Mouse (Mus musculus) testis, adult 2 months (tissue): ENCODE results near the gene Fbxo8. TPM values are rescaled to one million over a fixed set of nuclear protein-coding genes. Genes with fewer than 3 reads are reported as not detected.

ENCODE experiments used
- H3K27ac ChIP-seq: fragments of 200-500 bp; 2 replicates; pipeline ENCODE4 v1.5.1; 2012; ENCODE audit warnings: low read depth, low read length; ENCODE audit not compliant: control insufficient read depth, insufficient read depth
- H3K27me3 ChIP-seq: fragments of 200-500 bp; 2 replicates; pipeline ENCODE4 v1.6.1; 2012; ENCODE audit warnings: mild to moderate bottlenecking, low read length, moderate library complexity; ENCODE audit not compliant: control insufficient read depth, insufficient read depth
- H3K36me3 ChIP-seq: fragments of 200-500 bp; 2 replicates; pipeline ENCODE4 v1.6.1; 2012; ENCODE audit warnings: mild to moderate bottlenecking, low read length; ENCODE audit not compliant: control insufficient read depth, insufficient read depth
- H3K4me1 ChIP-seq: fragments of 200-500 bp; 2 replicates; pipeline ENCODE4 v1.6.1; 2012; ENCODE audit warnings: low read length; ENCODE audit not compliant: control insufficient read depth, insufficient read depth
- H3K4me3 ChIP-seq: fragments of 200-500 bp; 2 replicates; pipeline ENCODE4 v1.5.1; 2012; ENCODE audit warnings: low read depth, mild to moderate bottlenecking, low read length, moderate library complexity, mixed read lengths; ENCODE audit not compliant: control insufficient read depth
- CTCF ChIP-seq: fragments of 200-500 bp; IDR thresholded peaks from 2 replicates; pipeline ENCODE4 v1.5.1; 2012; ENCODE audit warnings: low read depth, mild to moderate bottlenecking, inconsistent platforms, low read length, moderate library complexity; ENCODE audit not compliant: control insufficient read depth, insufficient read depth, insufficient replicate concordance
- POLR2A ChIP-seq: fragments of 200-500 bp; IDR thresholded peaks from 2 replicates; pipeline ENCODE4 v1.6.1; 2012; ENCODE audit warnings: low read depth, mild to moderate bottlenecking, inconsistent platforms, low read length, moderate library complexity; ENCODE audit not compliant: control insufficient read depth
- polyA plus RNA-seq: library from polyadenylated mRNA; depleted of rRNA; stranded (reverse); fragments of >200 nt; gene quantifications from 2 replicates; pipeline ENCODE4 v1.2.3, GENCODE M21; 2012; rRNA removed

The Fbxo8 gene
- polyA plus RNA-seq, 1 experiment: 8.1 TPM

GRCm38 (mm10) chr8:56621093-56621492 lies 70.2 kb downstream of the Fbxo8 start:
- Histone ChIP-seq H3K4me3 (no peak overlapping the region), H3K27me3 (no peaks in the 10 kb centered on the region), H3K36me3 (no peaks in the 10 kb centered on the region), H3K27ac (no peak overlapping the region), H3K4me1 (peaks cover 15% of the 10 kb centered on the region)
- TF ChIP-seq CTCF: no peak
- TF ChIP-seq POLR2A: no peak

GRCm38 (mm10) chr8:56622470-56623024 lies 71.7 kb downstream of the Fbxo8 start:
- H3K27ac ChIP-seq: no peak overlapping the region
- no peaks in the 10 kb centered on the region for H3K27me3 ChIP-seq
- H3K36me3 ChIP-seq: no peaks in the 10 kb centered on the region
- TF ChIP-seq CTCF (no peak), POLR2A (no peak)
- peaks cover 15% of the 10 kb centered on the region for H3K4me1 ChIP-seq
- H3K4me3 ChIP-seq: peak overlapping the region; percentile 78

- Histone ChIP-seq H3K27me3 (no peaks in the 10 kb centered on the region), H3K27ac (no peak overlapping the region), H3K4me3 (peak overlapping the region; percentile 78), H3K4me1 (peaks cover 15% of the 10 kb centered on the region), H3K36me3 (no peaks in the 10 kb centered on the region)
- no peak for TF ChIP-seq POLR2A
- TF ChIP-seq CTCF: no peak
Measured at GRCm38 (mm10) chr8:56623346-56623745, 72.5 kb downstream of the Fbxo8 start.

- TF ChIP-seq CTCF (no peak), POLR2A (no peak)
Measured at GRCm38 (mm10) chr8:56629160-56629559, 78.3 kb downstream of the Fbxo8 start.

GRCm38 (mm10) chr8:56639277-56639676 lies 88.4 kb downstream of the Fbxo8 start:
- no peaks in the 10 kb centered on the region for H3K27me3 ChIP-seq
- H3K27ac ChIP-seq: no peak overlapping the region
- no peaks in the 10 kb centered on the region for H3K4me1 ChIP-seq
- H3K4me3 ChIP-seq: no peak overlapping the region
- H3K36me3 ChIP-seq: no peaks in the 10 kb centered on the region
- no peak for TF ChIP-seq CTCF
- TF ChIP-seq POLR2A: no peak

More at GRCm38 (mm10) chr8:56629160-56629559, 78.3 kb downstream of the Fbxo8 start:
- H3K4me1 ChIP-seq: no peaks in the 10 kb centered on the region
- no peaks in the 10 kb centered on the region for H3K36me3 ChIP-seq
- H3K27me3 ChIP-seq: no peaks in the 10 kb centered on the region
- H3K27ac ChIP-seq: no peak overlapping the region
- no peak overlapping the region for H3K4me3 ChIP-seq

Other genes with a start within 250 kb of the Fbxo8 start
- 30.0 and 34.5 TPM in 2 replicates for gene Cep44, start within 50 bp of the Fbxo8 start, polyA plus RNA-seq